Mouse (Mus musculus) midbrain, embryonic 12.5 days (tissue): ENCODE results near the gene Hspb11. TPM values are rescaled to one million over a fixed set of nuclear protein-coding genes. Genes with fewer than 3 reads are reported as not detected.

Experiments
- ATAC-seq: fragments of 200-750 bp; cut with Nextera tagmentation; 2 replicates; pipeline ENCODE4 v1.8.0; 2017; ENCODE audit warnings: low read depth, moderate TSS enrichment, moderate library complexity; ENCODE audit not compliant: low FRiP score
- H3K27ac ChIP-seq: fragments of 300-500 bp; sonication (generic); replicated peaks from 2 replicates; pipeline ENCODE4 v1.5.1; 2016; ENCODE audit warnings: mild to moderate bottlenecking
- H3K27me3 ChIP-seq: fragments of 300-500 bp; sonication (generic); 2 replicates; pipeline ENCODE4 v1.6.1; 2016; ENCODE audit warnings: mild to moderate bottlenecking
- H3K36me3 ChIP-seq: fragments of 300-500 bp; sonication (generic); 2 replicates; pipeline ENCODE4 v1.6.1; 2016
- H3K4me1 ChIP-seq: fragments of 300-500 bp; sonication (generic); 2 replicates; pipeline ENCODE4 v1.6.1; 2016
- H3K4me2 ChIP-seq: fragments of 300-500 bp; sonication (generic); replicated peaks from 2 replicates; pipeline ENCODE4 v1.6.1; 2016; ENCODE audit warnings: mild to moderate bottlenecking, moderate library complexity
- H3K4me3 ChIP-seq: fragments of 300-500 bp; sonication (generic); 2 replicates; pipeline ENCODE4 v1.5.1; 2016; ENCODE audit warnings: mild to moderate bottlenecking
- H3K9ac ChIP-seq: fragments of 300-500 bp; sonication (generic); replicated peaks from 2 replicates; pipeline ENCODE4 v1.6.1; 2016; ENCODE audit warnings: mild to moderate bottlenecking, moderate library complexity
- H3K9me3 ChIP-seq: fragments of 300-500 bp; sonication (generic); 2 replicates; pipeline ENCODE4 v1.6.1; 2016; ENCODE audit warnings: mild to moderate bottlenecking
- whole genome bisulfite sequencing: fragments of 180-500 bp; shearing (Covaris S2); methylation state at CpG from one replicate; pipeline ENCODE4 v1.1.7; 2016; 5-methylcytosine and 5-hydroxymethylcytosine counted together
- polyA plus RNA-seq: library from polyadenylated mRNA; unstranded; fragments of >200 nt; fragmentation: Nextera tagmentation; extraction: Ambion mirVana; gene quantifications from 2 replicates; pipeline ENCODE4 v1.2.1, GENCODE M21; 2016

Hspb11 gene
- polyA plus RNA-seq, result 37.2 and 39.1 TPM in 2 replicates

GRCm38 (mm10) chr4:107253125-107254091 is at the start of gene Hspb11, which contains the start of gene Lrrc42:
Hspb11 (plus strand) TSS chr4:107253593.
Lrrc42 (minus strand) TSS chr4:107253532.
- no peaks in the 10 kb centered on the region for H3K36me3 ChIP-seq

GRCm38 (mm10) chr4:107207016-107207415 is 46.4 kb upstream of the Hspb11 start:
- no peak overlapping the region for H3K27ac ChIP-seq
- no peaks in the 10 kb centered on the region for H3K9me3 ChIP-seq
- H3K9ac ChIP-seq, result no peak overlapping the region
- no peak overlapping the region for H3K4me2 ChIP-seq
- no peaks in the 10 kb centered on the region for H3K4me1 ChIP-seq
- no peak overlapping the region for H3K4me3 ChIP-seq
- H3K27me3 ChIP-seq, result no peaks in the 10 kb centered on the region
- WGBS, result 96% methylated on average over 2 of the region's 2 CpGs
- H3K36me3 ChIP-seq, result peaks cover 53% of the 10 kb centered on the region
- ATAC-seq, result no peak

More at GRCm38 (mm10) chr4:107253125-107254091, at the start of gene Hspb11, which contains the start of gene Lrrc42:
- WGBS, result under 1% methylated on average over 90 of the region's 101 CpGs
- peak within 1 kb of the TSS; percentile 84 for H3K27ac ChIP-seq
- peak within 1 kb of the TSS; percentile 77 for H3K9ac ChIP-seq
- H3K27me3 ChIP-seq, result no peaks in the 10 kb centered on the region
- peaks cover 28% of the 10 kb centered on the region for H3K4me1 ChIP-seq
- ATAC-seq, result peak; percentile 95
- no peaks in the 10 kb centered on the region for H3K9me3 ChIP-seq
- peak within 1 kb of the TSS; percentile 74 for H3K4me3 ChIP-seq
- H3K4me2 ChIP-seq, result peak within 1 kb of the TSS; percentile 76

DNA sequence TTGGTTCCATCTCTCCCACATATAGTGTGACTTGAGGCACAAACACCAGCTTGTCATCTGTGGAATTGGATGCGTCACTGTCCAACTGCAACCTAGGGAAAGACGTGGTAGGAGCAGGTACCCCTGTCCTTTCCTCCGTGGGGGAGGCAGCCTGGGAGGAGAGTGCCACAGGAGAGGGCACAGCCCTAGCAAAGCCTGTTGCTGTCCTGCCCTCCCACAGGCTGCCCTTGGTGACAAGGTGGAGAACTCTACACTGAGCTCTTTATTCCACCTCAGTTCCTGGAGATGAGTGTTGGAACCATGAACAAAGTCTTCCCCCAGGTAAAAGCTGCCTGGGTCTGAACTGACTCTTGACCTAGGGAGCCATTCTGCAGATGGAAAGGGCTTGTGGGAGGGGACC is 44.5 kb upstream of the Hspb11 start, which contains the start of gene Ldlrad1:
Gene Ldlrad1, plus strand, starts transcription at position 301 of the 400 bp plus-strand sequence.
- no peak for ATAC-seq
- Histone ChIP-seq H3K27me3 (no peaks in the 10 kb centered on the region), H3K9ac (no peak within 1 kb of the TSS), H3K4me2 (no peak within 1 kb of the TSS), H3K27ac (no peak within 1 kb of the TSS), H3K36me3 (peaks cover 36% of the 10 kb centered on the region), H3K4me1 (no peaks in the 10 kb centered on the region), H3K4me3 (no peak within 1 kb of the TSS), H3K9me3 (no peaks in the 10 kb centered on the region)
- 91% methylated on average over 3 of the region's 3 CpGs for WGBS

- Histone ChIP-seq H3K4me2 (no peak overlapping the region), H3K9ac (no peak overlapping the region), H3K27me3 (no peaks in the 10 kb centered on the region), H3K27ac (no peak overlapping the region), H3K4me3 (no peak overlapping the region), H3K36me3 (peaks cover 20% of the 10 kb centered on the region; the same call in 1 of the 2 replicates), H3K4me1 (no peaks in the 10 kb centered on the region), H3K9me3 (no peaks in the 10 kb centered on the region)
- ATAC-seq, result no peak
- 88% methylated on average over 5 of the region's 5 CpGs for whole genome bisulfite sequencing
Observed at GRCm38 (mm10) chr4:107210483-107211097, 42.8 kb upstream of the Hspb11 start.

DNA sequence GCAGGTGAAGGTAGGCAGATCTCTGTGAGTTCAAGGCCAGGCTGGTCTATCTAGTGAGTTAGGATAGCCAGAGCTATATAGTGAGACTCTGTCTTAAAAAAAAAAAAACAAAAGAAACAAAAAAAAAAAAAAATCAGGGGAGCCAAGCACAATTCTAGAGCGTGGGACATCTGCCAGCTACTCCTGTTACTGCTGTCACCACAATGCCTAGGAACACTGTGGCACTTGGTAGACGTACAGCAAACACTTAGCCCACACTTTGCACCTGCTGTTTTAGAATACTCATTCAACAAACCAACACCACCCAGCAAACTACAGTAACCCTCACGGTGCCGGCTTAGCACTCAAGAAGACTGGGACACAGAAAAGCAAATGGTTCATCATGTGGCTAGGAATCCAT is 41.9 kb upstream of the Hspb11 start:
- no peaks in the 10 kb centered on the region for H3K27me3 ChIP-seq
- WGBS, result 88% methylated on average over 4 of the region's 4 CpGs
- no peak overlapping the region for H3K9ac ChIP-seq
- no peaks in the 10 kb centered on the region for H3K9me3 ChIP-seq
- no peak overlapping the region for H3K27ac ChIP-seq
- no peak overlapping the region for H3K4me3 ChIP-seq
- no peaks in the 10 kb centered on the region for H3K4me1 ChIP-seq
- ATAC-seq, result no peak
- no peak overlapping the region for H3K4me2 ChIP-seq
- peaks cover 15% of the 10 kb centered on the region; the same call in 1 of the 2 replicates for H3K36me3 ChIP-seq

GRCm38 (mm10) chr4:107211936-107212335 is 41.5 kb upstream of the Hspb11 start:
- Histone ChIP-seq H3K36me3 (peaks cover 10% of the 10 kb centered on the region; the same call in 1 of the 2 replicates), H3K4me2 (no peak overlapping the region), H3K4me1 (no peaks in the 10 kb centered on the region), H3K4me3 (no peak overlapping the region), H3K9me3 (no peaks in the 10 kb centered on the region), H3K27ac (no peak overlapping the region), H3K27me3 (no peaks in the 10 kb centered on the region), H3K9ac (no peak overlapping the region)
- WGBS, result 91% methylated on average over 5 of the region's 5 CpGs
- ATAC-seq, result no peak

- no peak overlapping the region for H3K4me3 ChIP-seq
- H3K36me3 ChIP-seq, result no peaks in the 10 kb centered on the region
- WGBS, result 83% methylated on average over 12 of the region's 12 CpGs
- no peak overlapping the region for H3K4me2 ChIP-seq
- H3K4me1 ChIP-seq, result no peaks in the 10 kb centered on the region
- no peak overlapping the region for H3K9ac ChIP-seq
- no peaks in the 10 kb centered on the region for H3K9me3 ChIP-seq
- H3K27ac ChIP-seq, result no peak overlapping the region
- H3K27me3 ChIP-seq, result no peaks in the 10 kb centered on the region
- no peak for ATAC-seq
Observed at GRCm38 (mm10) chr4:107213279-107214011, 39.9 kb upstream of the Hspb11 start.

DNA sequence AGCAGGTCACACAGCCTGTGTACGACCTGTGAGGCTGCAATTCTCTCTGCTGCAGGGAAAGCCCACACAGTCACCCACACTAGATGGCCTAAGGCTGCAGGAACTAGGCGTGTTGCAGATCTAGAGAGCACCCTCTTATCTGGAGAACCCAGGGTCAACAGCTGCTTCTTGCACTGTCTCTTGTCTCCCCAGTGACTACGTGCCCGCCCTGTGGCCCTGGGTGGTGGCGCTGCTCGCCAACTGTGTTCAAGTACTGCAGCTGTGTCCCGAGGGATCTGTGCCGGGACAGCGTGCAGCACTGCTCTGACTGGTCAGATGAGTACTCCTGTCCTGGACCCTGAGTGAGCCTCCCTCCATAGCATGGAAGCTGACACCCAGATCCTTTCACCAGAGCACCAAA is 35.8 kb upstream of the Hspb11 start:
- Histone ChIP-seq H3K36me3 (no peaks in the 10 kb centered on the region), H3K27ac (no peak overlapping the region), H3K4me2 (no peak overlapping the region), H3K4me1 (no peaks in the 10 kb centered on the region), H3K9me3 (no peaks in the 10 kb centered on the region), H3K9ac (no peak overlapping the region), H3K4me3 (no peak overlapping the region), H3K27me3 (no peaks in the 10 kb centered on the region)
- 92% methylated on average over 9 of the region's 9 CpGs for WGBS
- ATAC-seq, result no peak

DNA sequence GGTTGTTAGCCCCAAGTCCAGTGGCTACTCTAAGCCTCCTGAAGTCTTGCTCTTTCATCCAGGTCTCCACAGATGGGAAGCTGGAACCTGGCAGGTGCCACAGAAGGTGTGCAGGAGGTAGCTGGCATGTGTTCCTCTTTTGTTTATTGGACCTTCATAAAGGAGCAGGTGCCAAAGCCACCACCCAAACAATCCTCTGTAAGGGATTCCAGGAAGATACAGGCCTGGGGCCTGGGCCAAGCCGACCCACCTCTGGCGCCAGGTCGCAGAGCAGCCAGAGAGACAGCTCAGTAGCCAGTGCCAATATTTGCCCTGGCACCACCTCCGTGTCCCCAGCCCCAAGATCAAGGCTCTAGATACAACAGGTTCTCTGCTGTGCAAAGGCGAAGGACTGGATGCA is 31.9 kb upstream of the Hspb11 start:
- no peak for ATAC-seq
- Histone ChIP-seq H3K4me1 (no peaks in the 10 kb centered on the region), H3K4me3 (no peak overlapping the region), H3K36me3 (no peaks in the 10 kb centered on the region), H3K27me3 (no peaks in the 10 kb centered on the region), H3K4me2 (no peak overlapping the region), H3K9ac (no peak overlapping the region), H3K27ac (no peak overlapping the region), H3K9me3 (no peaks in the 10 kb centered on the region)
- 90% methylated on average over 5 of the region's 5 CpGs for WGBS

GRCm38 (mm10) chr4:107223225-107224204 is 29.9 kb upstream of the Hspb11 start:
- H3K9me3 ChIP-seq, result no peaks in the 10 kb centered on the region
- no peak for ATAC-seq

DNA sequence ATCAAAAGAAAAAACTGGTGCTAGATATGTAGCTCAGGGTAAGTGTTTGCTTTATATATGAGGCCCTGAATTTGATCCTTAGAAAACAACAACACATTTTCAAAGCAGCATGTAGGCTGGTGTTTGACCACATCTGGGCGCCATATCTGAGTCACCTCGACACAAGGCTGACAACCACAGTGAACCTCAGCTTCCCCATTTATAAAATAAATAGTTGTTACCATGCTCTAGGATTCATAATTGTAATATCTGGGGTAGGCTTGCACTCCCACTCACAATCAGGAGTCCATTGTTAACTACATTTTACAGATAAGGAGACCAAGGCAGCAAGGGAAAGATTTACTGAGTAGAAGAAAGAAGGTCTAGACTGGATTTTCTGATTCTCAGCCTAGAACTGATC is 27.1 kb upstream of the Hspb11 start:
- 92% methylated on average over 2 of the region's 2 CpGs for WGBS

More at GRCm38 (mm10) chr4:107223225-107224204, 29.9 kb upstream of the Hspb11 start:
- Histone ChIP-seq H3K27me3 (no peaks in the 10 kb centered on the region), H3K4me2 (no peak overlapping the region), H3K27ac (no peak overlapping the region), H3K9ac (no peak overlapping the region), H3K4me1 (no peaks in the 10 kb centered on the region), H3K4me3 (no peak overlapping the region), H3K36me3 (no peaks in the 10 kb centered on the region)
- WGBS, result 79% methylated on average over 10 of the region's 11 CpGs

More for the DNA sequence above, 27.1 kb upstream of the Hspb11 start:
- no peak overlapping the region for H3K9ac ChIP-seq
- H3K4me2 ChIP-seq, result no peak overlapping the region
- H3K36me3 ChIP-seq, result no peaks in the 10 kb centered on the region; the same call in 1 of the 2 replicates
- H3K27me3 ChIP-seq, result no peaks in the 10 kb centered on the region
- ATAC-seq, result no peak
- no peak overlapping the region for H3K4me3 ChIP-seq
- no peak overlapping the region for H3K27ac ChIP-seq
- H3K4me1 ChIP-seq, result no peaks in the 10 kb centered on the region
- H3K9me3 ChIP-seq, result no peaks in the 10 kb centered on the region
